ENCODE assay signal across 10 mouse cellular contexts in genomic region chr6:101318530-101318929, GRCm38 (mm10). TPM values are rescaled to one million over a fixed set of nuclear protein-coding genes. Genes with fewer than 3 reads are reported as not detected.
DNase-seq lines count a peak whose midpoint lies in the region; ATAC-seq and TF ChIP-seq lines count a peak whose summit lies in the region.
"Had no signal": no experiment of that assay in that cellular context is flagged by ENCODE, and none has a peak within 500 bp of the region (broad histone marks: within the 10 kb centered on the region; RNA-seq: fewer than 3 reads in every experiment).

No protein-coding gene starts in this region.

- TF ChIP-seq CTCF in hindbrain, postnatal 0 days (IDR thresholded peaks at IDR 0.05; ENCODE audit: low read depth): no peak

- no peak for DNase-seq in heart, adult 8-10 months (ENCODE audit: low spot score)
- DNase-seq in midbrain, embryonic 14.5 days: peak; percentile 34
- peak; percentile 33 for DNase-seq in hindbrain, postnatal 0 days (ENCODE audit: low spot score)
- DNase-seq in thymus, postnatal 14 days: no peak
- DNase-seq: lung, postnatal 10 days; right cerebral cortex, postnatal 14 days had no signal

- no peaks in the 10 kb centered on the region for H3K9me3 ChIP-seq in heart, embryonic 14.5 days (ENCODE audit: control insufficient read depth, low read length)
- H3K9me3 ChIP-seq in midbrain, embryonic 14.5 days (ENCODE audit: control insufficient read depth, low read length): no peaks in the 10 kb centered on the region
- H3K9me3 ChIP-seq in midbrain, embryonic 15.5 days: no peaks in the 10 kb centered on the region
- no peaks in the 10 kb centered on the region for H3K9me3 ChIP-seq in hindbrain, postnatal 0 days (ENCODE audit: low read length)
- no peaks in the 10 kb centered on the region for H3K9me3 ChIP-seq in stomach, embryonic 16.5 days (replicated peaks; ENCODE audit: control insufficient read depth, low read length)
- H3K9me3 ChIP-seq: hindbrain, embryonic 15.5 days had no signal

- H3K27ac ChIP-seq in heart, embryonic 14.5 days (replicated peaks in 1 of 2; ENCODE audit: control insufficient read depth in 1 of 2, insufficient read depth in 1 of 2, low read depth in 2 of 2, low read length in 2 of 2): peak overlapping the region; percentile 4 to 35; a peak in 3 of 4 replicates
- no peak overlapping the region; the same call in 1 of the 2 replicates for H3K27ac ChIP-seq in midbrain, embryonic 14.5 days (replicated peaks; ENCODE audit: low read depth, low read length)
- H3K27ac ChIP-seq in midbrain, embryonic 15.5 days: no peak overlapping the region
- H3K27ac ChIP-seq in hindbrain, postnatal 0 days: no peak overlapping the region
- peak overlapping the region; percentile 26; the same call in 1 of the 2 replicates for H3K27ac ChIP-seq in stomach, embryonic 16.5 days (ENCODE audit: low read length)
- H3K27ac ChIP-seq: hindbrain, embryonic 15.5 days had no signal

- peak overlapping the region; percentile 55; the same call in 1 of the 2 replicates for H3K9ac ChIP-seq in heart, embryonic 14.5 days (ENCODE audit: low read length)
- no peak overlapping the region for H3K9ac ChIP-seq in midbrain, embryonic 14.5 days (replicated peaks; ENCODE audit: low read length)
- no peak overlapping the region for H3K9ac ChIP-seq in midbrain, embryonic 15.5 days
- H3K9ac ChIP-seq in hindbrain, postnatal 0 days (replicated peaks; ENCODE audit: low read length): no peak overlapping the region
- no peak overlapping the region for H3K9ac ChIP-seq in stomach, embryonic 16.5 days (ENCODE audit: low read length)
- H3K9ac ChIP-seq: hindbrain, embryonic 15.5 days had no signal

- ATAC-seq in heart, embryonic 14.5 days (ENCODE audit: insufficient number of reproducible peaks, insufficient read depth, low FRiP score, low read depth): no peak
- ATAC-seq in midbrain, embryonic 14.5 days (ENCODE audit: low FRiP score, low TSS enrichment): no peak
- ATAC-seq in midbrain, embryonic 15.5 days (replicated peaks): no peak
- ATAC-seq in hindbrain, postnatal 0 days: no peak
- no peak for ATAC-seq in stomach, embryonic 16.5 days (ENCODE audit: insufficient read depth, low FRiP score)

- 52% methylated on average over 6 of the region's 6 CpGs for WGBS in heart, embryonic 14.5 days
- WGBS in midbrain, embryonic 14.5 days: 35% methylated on average over 6 of the region's 6 CpGs
- 32% methylated on average over 6 of the region's 6 CpGs for WGBS in midbrain, embryonic 15.5 days
- 29% methylated on average over 6 of the region's 6 CpGs for WGBS in hindbrain, postnatal 0 days
- WGBS in stomach, embryonic 16.5 days: 46% methylated on average over 6 of the region's 6 CpGs

- peaks cover 9 to 34% of the 10 kb centered on the region in 2 experiments for H3K4me1 ChIP-seq in heart, embryonic 14.5 days (ENCODE audit: control insufficient read depth in 2 of 2, insufficient read depth in 2 of 2, low read length in 2 of 2)
- no peaks in the 10 kb centered on the region for H3K4me1 ChIP-seq in midbrain, embryonic 14.5 days (ENCODE audit: control insufficient read depth, insufficient read depth, low read length)
- H3K4me1 ChIP-seq in midbrain, embryonic 15.5 days: no peaks in the 10 kb centered on the region
- no peaks in the 10 kb centered on the region for H3K4me1 ChIP-seq in hindbrain, postnatal 0 days (ENCODE audit: insufficient read depth, low read length)
- peaks cover 18% of the 10 kb centered on the region for H3K4me1 ChIP-seq in stomach, embryonic 16.5 days (ENCODE audit: control insufficient read depth, insufficient read depth, low read length)

- H3K4me3 ChIP-seq in heart, embryonic 14.5 days (ENCODE audit: control insufficient read depth in 1 of 2, insufficient read depth in 1 of 2, low read depth in 1 of 2, low read length in 2 of 2): no peak overlapping the region
- H3K4me3 ChIP-seq in midbrain, embryonic 14.5 days (replicated peaks; ENCODE audit: low read depth, low read length): no peak overlapping the region
- H3K4me3 ChIP-seq in midbrain, embryonic 15.5 days: no peak overlapping the region
- H3K4me3 ChIP-seq in hindbrain, postnatal 0 days (ENCODE audit: low read length): no peak overlapping the region
- H3K4me3 ChIP-seq in stomach, embryonic 16.5 days (replicated peaks; ENCODE audit: low read length): no peak overlapping the region
- H3K4me3 ChIP-seq: hindbrain, embryonic 15.5 days had no signal

- H3K27me3 ChIP-seq in heart, embryonic 14.5 days (ENCODE audit: control insufficient read depth, insufficient read depth, low read length): no peaks in the 10 kb centered on the region
- H3K27me3 ChIP-seq in midbrain, embryonic 14.5 days (ENCODE audit: control insufficient read depth, insufficient read depth, low read length): no peaks in the 10 kb centered on the region
- H3K27me3 ChIP-seq in midbrain, embryonic 15.5 days (replicated peaks): no peaks in the 10 kb centered on the region
- H3K27me3 ChIP-seq in hindbrain, postnatal 0 days (ENCODE audit: insufficient read depth, low read length): no peaks in the 10 kb centered on the region
- no peaks in the 10 kb centered on the region for H3K27me3 ChIP-seq in stomach, embryonic 16.5 days (ENCODE audit: control insufficient read depth, insufficient read depth, low read length)
- H3K27me3 ChIP-seq: hindbrain, embryonic 15.5 days had no signal

- no peaks in the 10 kb centered on the region for H3K36me3 ChIP-seq in heart, embryonic 14.5 days (ENCODE audit: control insufficient read depth, insufficient read depth, low read length)
- H3K36me3 ChIP-seq in midbrain, embryonic 14.5 days (ENCODE audit: control insufficient read depth, insufficient read depth, low read length): no peaks in the 10 kb centered on the region
- no peaks in the 10 kb centered on the region for H3K36me3 ChIP-seq in midbrain, embryonic 15.5 days (replicated peaks)
- no peaks in the 10 kb centered on the region for H3K36me3 ChIP-seq in hindbrain, postnatal 0 days (ENCODE audit: insufficient read depth, low read length)
- H3K36me3 ChIP-seq in stomach, embryonic 16.5 days (ENCODE audit: control insufficient read depth, insufficient read depth, low read length): no peaks in the 10 kb centered on the region
- H3K36me3 ChIP-seq: hindbrain, embryonic 15.5 days had no signal

- no peak overlapping the region for H3K4me2 ChIP-seq in heart, embryonic 14.5 days (ENCODE audit: low read length)
- H3K4me2 ChIP-seq in midbrain, embryonic 14.5 days (ENCODE audit: low read length): no peak overlapping the region
- no peak overlapping the region for H3K4me2 ChIP-seq in midbrain, embryonic 15.5 days
- no peak overlapping the region for H3K4me2 ChIP-seq in hindbrain, postnatal 0 days (ENCODE audit: low read depth, low read length)
- H3K4me2 ChIP-seq in stomach, embryonic 16.5 days (ENCODE audit: low read depth, low read length): no peak overlapping the region
- H3K4me2 ChIP-seq: hindbrain, embryonic 15.5 days had no signal

RNA-seq across cellular contexts. Expression of gene Pdzrn3, which starts 59.2 kb away (rescaled TPM):
- 14.5 and 16.5 TPM in 2 replicates for polyA plus RNA-seq in heart, embryonic 14.5 days (2014; fragmentation: Nextera tagmentation; extraction: Ambion mirVana)
- 10 to 100 TPM; 25.9 to 30.4 (median 28.3) TPM for total RNA-seq in heart, adult 8-10 months (2022)
- 14.5 and 20.6 TPM in 2 replicates for polyA plus RNA-seq in midbrain, embryonic 14.5 days (2014; fragmentation: Nextera tagmentation; extraction: Ambion mirVana)
- polyA plus RNA-seq in midbrain, embryonic 15.5 days (2015; fragmentation: Nextera tagmentation; extraction: Ambion mirVana): 20.2 and 22.4 TPM in 2 replicates
- 35.3 and 37.1 TPM in 2 replicates for total RNA-seq in hindbrain, postnatal 0 days (2014; rRNA removed)
- 10.6 and 11.2 TPM in 2 replicates for polyA plus RNA-seq in hindbrain, postnatal 0 days (2015; fragmentation: Nextera tagmentation; extraction: Ambion mirVana)
- polyA plus RNA-seq in stomach, embryonic 16.5 days (2015; fragmentation: Nextera tagmentation; extraction: Ambion mirVana): 8.3 and 9.1 TPM in 2 replicates

Comparison
In these comparisons a context has a peak if more than half of its experiments do, and no peak if none do; other contexts are left out.
1. H3K27ac ChIP-seq: peak in heart, embryonic 14.5 days (2 of 2) and stomach, embryonic 16.5 days (single experiment); none in midbrain, embryonic 14.5 days (single experiment), midbrain, embryonic 15.5 days (single experiment) and hindbrain, postnatal 0 days (single experiment).
2. DNase-seq: peak in midbrain, embryonic 14.5 days (single experiment) and hindbrain, postnatal 0 days (single experiment); none in heart, adult 8-10 months (single experiment) and thymus, postnatal 14 days (single experiment).